Mouse (Mus musculus) forebrain, embryonic 14.5 days (tissue): ENCODE measurements around the gene Spata33. TPM values are rescaled to one million over a fixed set of nuclear protein-coding genes. Genes with fewer than 3 reads are reported as not detected.
"Not testable (repeated sequence)": the region's sequence is repeated elsewhere in the genome, so short reads cannot be mapped to it uniquely, and the experiment has no call there.

Experiments
- ATAC-seq: fragments of 200-750 bp; cut with Nextera tagmentation; 2 replicates; pipeline ENCODE4 v1.8.0; 2017; ENCODE audit warnings: mild to moderate bottlenecking, moderate library complexity
- DNase-seq: peaks from one replicate; pipeline ENCODE4 v3.0.0-alpha.2; 2015; ENCODE audit warnings: low spot score
- H3K27ac ChIP-seq: fragments of 300-500 bp; sonication (generic); 2 replicates; pipeline ENCODE4 v1.5.1; 2014; ENCODE audit warnings: low read depth, mild to moderate bottlenecking, control low read depth, low read length, moderate library complexity
- H3K27me3 ChIP-seq: fragments of 300-500 bp; sonication (generic); replicated peaks from 2 replicates; pipeline ENCODE4 v1.6.1; 2014; ENCODE audit warnings: low read length, control low read depth, mixed read lengths; ENCODE audit not compliant: control insufficient read depth, insufficient read depth
- H3K36me3 ChIP-seq: fragments of 300-500 bp; sonication (generic); 2 replicates; pipeline ENCODE4 v1.6.1; 2014; ENCODE audit warnings: low read length, control low read depth; ENCODE audit not compliant: control insufficient read depth, insufficient read depth
- H3K4me1 ChIP-seq: fragments of 300-500 bp; sonication (generic); 2 replicates; pipeline ENCODE4 v1.6.1; 2014; ENCODE audit warnings: antibody characterized with exemption, low read length, control low read depth; ENCODE audit not compliant: control insufficient read depth, insufficient read depth
- H3K4me2 ChIP-seq: fragments of 300-500 bp; sonication (generic); 2 replicates; pipeline ENCODE4 v1.6.1; 2014; ENCODE audit warnings: mild to moderate bottlenecking, control low read depth, low read length
- H3K4me3 ChIP-seq: fragments of 300-500 bp; sonication (generic); 2 replicates; pipeline ENCODE4 v1.5.1; 2014; ENCODE audit warnings: low read depth, low read length, control low read depth
- H3K9ac ChIP-seq: fragments of 300-500 bp; sonication (generic); 2 replicates; pipeline ENCODE4 v1.6.1; 2014; ENCODE audit warnings: mild to moderate bottlenecking, low read length, control low read depth, moderate library complexity
- H3K9me3 ChIP-seq: fragments of 300-500 bp; sonication (generic); replicated peaks from 2 replicates; pipeline ENCODE4 v1.6.1; 2016; ENCODE audit warnings: low read length, control low read depth, mixed read lengths; ENCODE audit not compliant: control insufficient read depth
- WGBS: fragments of 180-500 bp; shearing (Covaris S2); extraction: QIAGEN DNeasy Blood & Tissue Kit; methylation state at CpG from one replicate; pipeline ENCODE4 v1.1.7; 2014; 5-methylcytosine and 5-hydroxymethylcytosine counted together
- polyA plus RNA-seq: library from polyadenylated mRNA; unstranded; fragments of >200 nt; fragmentation: Nextera tagmentation; extraction: Ambion mirVana; gene quantifications from 2 replicates; pipeline ENCODE4 v1.2.1, GENCODE M21; 2014

Gene Spata33
- polyA plus RNA-seq, 1 experiment from 2014 or later = 6.5 TPM

GRCm38 (mm10) chr8:123197016-123197415 is 15.6 kb upstream of the Spata33 start:
- not testable (repeated sequence) for H3K4me2 ChIP-seq, DNase-seq, H3K4me1 ChIP-seq, H3K9ac ChIP-seq, H3K27me3 ChIP-seq, H3K27ac ChIP-seq, H3K9me3 ChIP-seq, H3K36me3 ChIP-seq, ATAC-seq, H3K4me3 ChIP-seq
- 81% methylated on average over 5 of the region's 5 CpGs for WGBS

GRCm38 (mm10) chr8:123199864-123200263 is 12.8 kb upstream of the Spata33 start:
- no peak for ATAC-seq
- no peaks in the 10 kb centered on the region for H3K4me1 ChIP-seq
- H3K4me3 ChIP-seq = no peak overlapping the region
- H3K36me3 ChIP-seq = 0 out of 2 replicates have a peak, but pooled peaks cover 5% of the 10 kb centered on the region
- H3K9ac ChIP-seq = no peak overlapping the region
- WGBS = 77% methylated on average over 14 of the region's 14 CpGs
- H3K27ac ChIP-seq = no peak overlapping the region
- H3K27me3 ChIP-seq = no peaks in the 10 kb centered on the region
- DNase-seq = no peak
- no peak overlapping the region for H3K4me2 ChIP-seq
- no peaks in the 10 kb centered on the region for H3K9me3 ChIP-seq

- ATAC-seq = peak; percentile 42
- 0 out of 2 replicates have a peak overlapping the region, but pooled peaks have one; percentile 29 for H3K9ac ChIP-seq
- 24% methylated on average over 5 of the region's 5 CpGs for WGBS
Observed at GRCm38 (mm10) chr8:123202288-123202687, 10.3 kb upstream of the Spata33 start.

GRCm38 (mm10) chr8:123203571-123203970 is 9.1 kb upstream of the Spata33 start:
- ATAC-seq (no peak), DNase-seq (no peak)
- Histone ChIP-seq H3K4me2 (no peak overlapping the region), H3K9me3 (no peaks in the 10 kb centered on the region), H3K36me3 (peaks cover 38% of the 10 kb centered on the region), H3K4me3 (no peak overlapping the region), H3K9ac (no peak overlapping the region), H3K27me3 (no peaks in the 10 kb centered on the region), H3K4me1 (no peaks in the 10 kb centered on the region), H3K27ac (no peak overlapping the region)
- 80% methylated on average over 3 of the region's 3 CpGs for WGBS

More at GRCm38 (mm10) chr8:123202288-123202687, 10.3 kb upstream of the Spata33 start:
- no peak overlapping the region for H3K4me3 ChIP-seq
- no peaks in the 10 kb centered on the region for H3K27me3 ChIP-seq
- no peak overlapping the region for H3K4me2 ChIP-seq
- no peak overlapping the region for H3K27ac ChIP-seq
- DNase-seq = peak; percentile 88
- H3K9me3 ChIP-seq = no peaks in the 10 kb centered on the region
- H3K36me3 ChIP-seq = peaks cover 25% of the 10 kb centered on the region
- no peaks in the 10 kb centered on the region for H3K4me1 ChIP-seq

GRCm38 (mm10) chr8:123211876-123212275 is 756 bp upstream of the Spata33 start:
- DNase-seq = no peak
- Histone ChIP-seq H3K4me1 (peaks cover 10% of the 10 kb centered on the region), H3K36me3 (peaks cover 36% of the 10 kb centered on the region), H3K9me3 (no peaks in the 10 kb centered on the region), H3K27me3 (no peaks in the 10 kb centered on the region), H3K4me3 (peak overlapping the region; percentile 98), H3K4me2 (peak overlapping the region; percentile 92), H3K27ac (no peak overlapping the region), H3K9ac (peak overlapping the region; percentile 97)
- WGBS = 55% methylated on average over 10 of the region's 10 CpGs
- no peak for ATAC-seq

GRCm38 (mm10) chr8:123213118-123213772 is 613 bp downstream of the Spata33 start:
- Histone ChIP-seq H3K4me2 (peak overlapping the region; percentile 92), H3K27me3 (no peaks in the 10 kb centered on the region), H3K4me3 (peak overlapping the region; percentile 98), H3K36me3 (peaks cover 22% of the 10 kb centered on the region), H3K9me3 (no peaks in the 10 kb centered on the region), H3K4me1 (peaks cover 10% of the 10 kb centered on the region), H3K27ac (peak overlapping the region; percentile 48; the same call in 1 of the 2 replicates), H3K9ac (peak overlapping the region; percentile 59)
- no peak for DNase-seq
- 19% methylated on average over 22 of the region's 22 CpGs for WGBS
- ATAC-seq = no peak; the same call in 1 of the 2 replicates

GRCm38 (mm10) chr8:123215430-123215829 is 2.8 kb downstream of the Spata33 start:
- WGBS = 80% methylated on average over 3 of the region's 3 CpGs
- DNase-seq (no peak), ATAC-seq (no peak)
- H3K27ac ChIP-seq = no peak overlapping the region
- H3K9ac ChIP-seq = no peak overlapping the region
- peaks cover 3% of the 10 kb centered on the region; the same call in 1 of the 2 replicates for H3K36me3 ChIP-seq
- H3K4me1 ChIP-seq = peaks cover 10% of the 10 kb centered on the region
- H3K27me3 ChIP-seq = no peaks in the 10 kb centered on the region
- H3K4me3 ChIP-seq = no peak overlapping the region
- H3K9me3 ChIP-seq = no peaks in the 10 kb centered on the region
- no peak overlapping the region for H3K4me2 ChIP-seq

- no peak for ATAC-seq
- Histone ChIP-seq H3K9me3 (no peaks in the 10 kb centered on the region), H3K27me3 (no peaks in the 10 kb centered on the region), H3K36me3 (no peaks in the 10 kb centered on the region), H3K27ac (no peak overlapping the region), H3K4me1 (peaks cover 10% of the 10 kb centered on the region), H3K4me2 (no peak overlapping the region), H3K9ac (no peak overlapping the region), H3K4me3 (no peak overlapping the region)
- 76% methylated on average over 1 of the region's 1 CpGs for WGBS
- DNase-seq = no peak
Observed at GRCm38 (mm10) chr8:123220917-123221316, 8.3 kb downstream of the Spata33 start.
